Mouse (Mus musculus) mouse embryonic stem cell (cell line): ENCODE results near the gene Trim27.

Experiments used
- in situ Hi-C, 2 experiments: fragments of 300-500 bp; cut with MboI; formaldehyde crosslinking; loops; 1 replicate in 1 of 2; 3 replicates in 1 of 2; pipeline ENCODE4 v1.14.3; 2019 to 2020; ENCODE audit warnings: low sequenced_read_pairs in 2 of 2, low pct_unique_long_range_greater_than_20kb in 1 of 2, mixed read lengths in 1 of 2; ENCODE audit not compliant: unreplicated experiment in 1 of 2

The Trim27 gene

GRCm38 (mm10) chr13:21242408-21243125 lies 63.3 kb downstream of the Trim27 start:
- in situ Hi-C loops: loop anchor here in 1 of 2 experiments (25.0 kb wide), 1 partner anchor 770 kb away; the partner anchor contains the start of gene Prss16

GRCm38 (mm10) chr13:21243196-21243595 lies 64.0 kb downstream of the Trim27 start:
- in situ Hi-C loops: loop anchor here in 1 of 2 experiments (25.0 kb wide), 1 partner anchor 769 kb away; the partner anchor contains the start of gene Prss16

- in situ Hi-C loops: loop anchor here in 1 of 2 experiments (25.0 kb wide), 1 partner anchor 768 kb away; the partner anchor contains the start of gene Prss16
Measured at GRCm38 (mm10) chr13:21244089-21244488, 64.8 kb downstream of the Trim27 start.
